Mouse (Mus musculus) induced T-regulatory cell, adult 2 months (primary cell): ENCODE data around the gene Irgc1.

Experiments used
- DNase-seq: peaks from one replicate; pipeline ENCODE4 v3.0.0-alpha.2; 2012; ENCODE audit warnings: low read depth

Irgc1 gene

DNA sequence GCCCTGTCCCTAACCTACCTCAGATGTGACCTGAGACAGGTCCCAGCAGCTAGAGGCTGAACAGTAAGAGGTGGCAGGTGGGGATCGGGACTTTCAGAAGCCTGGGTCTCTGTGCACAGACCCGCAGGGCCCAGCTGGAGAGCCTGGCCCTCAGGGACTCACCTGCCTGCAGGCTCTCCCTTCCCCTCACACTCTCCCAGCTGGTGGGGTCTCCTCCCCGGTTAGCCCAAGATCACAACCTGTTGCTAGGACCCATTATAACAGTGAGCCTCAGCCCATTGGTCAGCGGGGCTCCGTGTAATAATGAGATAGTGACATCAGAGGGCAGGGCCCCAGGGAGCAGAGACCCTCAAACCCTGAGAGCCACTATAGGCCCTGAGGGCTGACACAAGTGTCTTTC is 16.8 kb downstream of the Irgc1 start:
- no peak for DNase-seq

DNA sequence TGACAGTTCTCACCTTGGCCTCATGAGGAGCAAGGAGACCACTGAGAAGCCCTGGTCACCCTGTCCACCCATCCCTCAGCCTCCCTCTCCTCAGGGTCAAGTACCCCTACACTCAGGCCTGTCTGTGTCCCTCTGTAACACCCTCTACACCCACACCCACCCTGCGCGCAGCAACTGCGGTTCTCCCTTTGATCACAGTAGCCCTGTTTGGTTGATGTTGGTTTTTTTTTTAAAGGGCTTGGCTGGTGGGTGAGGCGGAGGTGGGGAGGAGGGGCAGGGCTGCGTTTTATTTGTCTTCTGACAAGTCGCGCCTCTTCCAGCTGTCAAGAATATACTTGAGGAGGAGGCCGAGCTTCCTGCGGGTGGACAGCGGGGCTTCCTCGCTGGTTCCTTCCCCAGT is 20.4 kb downstream of the Irgc1 start:
- DNase-seq = peak; percentile 39

DNA sequence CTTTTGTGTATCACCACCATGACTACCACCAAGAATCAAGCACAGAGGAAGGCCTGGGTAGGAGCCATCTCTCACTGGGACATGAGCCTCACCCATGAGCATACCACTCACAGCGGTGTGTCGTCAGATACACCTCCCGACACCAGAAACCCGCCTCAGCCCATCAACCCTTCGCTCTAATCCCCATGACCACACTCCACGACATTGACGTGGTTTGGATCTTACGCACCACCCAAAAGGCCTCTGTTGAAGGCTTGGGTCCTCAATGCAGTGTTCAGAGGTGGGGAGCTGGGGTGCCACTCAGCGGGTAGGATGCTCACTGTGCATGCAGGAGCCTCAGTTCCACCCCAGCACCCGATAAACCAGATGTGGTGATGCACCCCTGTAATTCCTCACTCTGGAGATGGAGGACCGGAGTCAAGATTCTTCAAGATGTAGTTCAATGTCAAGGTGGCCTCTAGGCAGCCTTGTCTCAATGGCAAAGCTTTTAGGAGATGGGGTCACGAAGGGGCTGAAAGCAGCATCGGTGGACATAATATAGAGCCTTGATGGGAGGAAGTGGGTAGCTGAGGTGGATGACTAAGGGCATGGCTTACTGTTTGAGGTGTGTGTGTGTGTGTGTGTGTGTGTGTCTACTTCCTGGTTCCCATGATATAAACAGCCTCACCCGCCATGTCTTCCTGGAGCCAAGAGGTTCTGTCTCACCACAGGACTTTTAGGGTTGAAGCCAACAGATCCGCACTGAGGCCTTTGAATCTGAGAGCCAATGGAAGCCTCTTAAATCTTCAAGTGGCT is 21.3 kb downstream of the Irgc1 start:
- DNase-seq = peak; percentile 59

DNA sequence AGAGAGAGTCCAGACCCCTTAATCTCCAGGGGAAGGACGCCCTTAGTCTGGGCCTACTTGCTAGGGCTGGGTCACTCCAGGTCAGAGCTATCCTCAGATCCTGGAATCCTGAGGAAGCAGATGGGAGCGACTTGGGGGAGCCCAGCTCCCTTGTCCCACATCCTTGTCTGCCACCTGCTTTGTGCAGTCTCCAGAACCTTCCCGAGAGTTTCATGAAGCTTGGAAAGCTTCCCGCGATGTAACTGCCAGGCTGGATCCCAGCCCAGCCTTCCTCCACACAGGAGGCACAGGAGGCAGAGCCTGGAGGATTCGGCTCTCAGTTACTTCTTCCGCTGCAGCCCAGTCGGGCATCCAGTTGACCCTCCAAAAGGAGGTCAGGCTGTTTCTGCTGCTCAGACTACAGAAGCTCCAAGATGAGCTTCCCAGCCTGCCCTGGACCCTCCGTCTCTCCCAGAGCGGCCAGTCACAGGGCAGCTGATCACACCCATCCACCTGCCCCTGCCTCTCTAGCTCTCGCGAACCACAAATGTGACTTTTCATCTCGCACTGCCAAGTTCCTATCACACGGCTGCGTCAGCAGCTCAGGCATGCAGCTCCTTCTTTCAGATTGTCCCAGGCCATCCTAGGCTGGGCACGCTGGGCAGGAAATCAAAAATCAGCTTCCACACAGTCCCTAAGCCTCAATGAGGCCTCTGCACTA is 22.5 kb downstream of the Irgc1 start:
- no peak for DNase-seq

DNA sequence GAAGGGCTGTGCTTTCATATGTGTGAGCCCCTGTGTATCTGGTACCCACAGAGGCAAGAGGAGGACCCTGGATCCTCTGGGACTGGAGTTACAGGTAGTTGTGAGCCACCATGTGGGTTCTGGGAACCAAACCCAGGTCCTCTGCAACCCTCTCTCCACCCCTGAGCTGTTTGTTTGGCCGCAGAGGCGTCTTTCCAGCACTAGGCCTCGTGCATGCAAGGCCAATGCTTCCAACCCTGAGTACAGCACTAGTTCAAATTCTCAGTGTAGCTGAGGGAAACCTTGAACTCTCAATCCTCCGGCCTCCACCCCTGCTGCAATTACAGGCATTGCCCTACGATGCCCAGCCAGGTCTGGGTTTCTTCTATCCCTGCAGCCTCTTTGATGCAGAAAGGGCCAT is 23.4 kb downstream of the Irgc1 start:
- no peak for DNase-seq

DNA sequence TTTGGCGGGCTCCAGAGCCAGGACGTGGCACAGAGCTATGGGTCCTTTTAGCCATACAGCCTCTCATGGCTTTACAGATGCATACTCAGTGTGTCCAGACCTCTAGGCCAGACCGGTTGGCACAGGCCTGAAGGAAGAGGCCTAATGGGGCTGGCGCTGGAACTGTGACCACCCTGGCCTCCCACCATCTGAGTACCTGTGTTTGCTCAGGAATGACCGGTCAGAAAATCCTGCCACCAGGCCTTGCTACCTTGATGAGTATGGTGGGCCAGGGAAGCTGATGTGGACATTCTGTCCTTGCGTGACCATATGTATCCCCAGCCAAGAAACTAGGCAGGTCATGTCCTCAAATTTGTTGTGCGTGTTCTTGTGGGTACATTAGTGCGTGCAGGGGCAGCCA is 24.9 kb downstream of the Irgc1 start:
- no peak for DNase-seq

DNA sequence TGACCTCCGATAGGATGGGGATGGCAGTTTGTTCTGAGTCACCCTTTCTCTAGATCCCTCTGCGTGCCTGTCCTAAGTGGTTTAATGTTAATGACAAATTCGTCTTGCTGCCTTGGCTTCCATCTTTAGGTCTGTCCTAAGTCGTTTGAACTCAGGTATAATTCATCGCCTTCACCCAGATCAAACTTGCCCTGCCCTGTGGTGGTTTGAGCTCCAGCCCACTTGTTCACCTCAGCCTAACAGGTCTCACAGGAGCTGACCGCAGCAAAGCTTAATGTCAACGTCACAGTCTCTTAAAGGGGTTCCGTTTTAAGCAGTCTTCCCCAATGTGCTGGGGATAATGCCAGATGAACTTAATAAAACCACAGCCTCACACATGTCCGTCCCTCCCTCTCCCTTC is 26.2 kb downstream of the Irgc1 start:
- DNase-seq = no peak

DNA sequence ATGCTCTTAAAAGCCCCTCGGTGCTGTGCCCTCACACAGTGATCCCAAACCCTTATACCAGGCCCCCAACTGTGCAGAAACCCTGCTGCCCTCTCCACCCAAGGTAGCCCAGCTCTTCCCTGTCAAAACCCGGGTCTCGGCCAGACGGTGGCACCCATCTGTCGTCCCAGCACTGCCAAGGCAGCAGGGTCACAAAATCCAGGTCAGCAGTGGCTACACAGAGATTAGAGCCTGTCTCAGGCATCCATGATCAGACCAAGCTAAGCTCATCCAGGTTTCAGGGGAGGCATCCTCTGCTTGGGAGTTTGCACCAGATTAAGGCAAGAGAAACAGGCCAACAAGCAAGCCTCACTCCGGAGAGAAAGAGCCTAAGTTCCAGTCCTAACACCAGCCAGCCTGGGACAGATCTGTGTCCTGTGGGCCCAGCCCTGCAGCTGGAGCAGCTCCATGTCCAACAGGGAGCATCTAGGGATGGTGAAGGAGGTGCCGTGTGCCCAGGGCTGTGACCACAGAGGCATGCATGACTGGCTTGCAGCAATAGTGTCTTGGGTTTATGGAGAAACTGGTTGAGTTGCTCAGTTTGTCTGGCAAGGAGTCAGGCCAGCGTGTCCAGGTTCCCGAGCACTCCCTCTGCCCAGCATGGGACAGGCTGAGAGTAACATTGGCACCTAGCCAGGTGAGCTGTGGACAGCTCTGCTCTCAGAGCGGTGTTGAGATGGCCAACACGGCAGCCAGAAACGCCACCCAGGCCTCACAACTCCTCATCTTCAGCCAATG is 28.0 kb downstream of the Irgc1 start:
- DNase-seq = no peak

DNA sequence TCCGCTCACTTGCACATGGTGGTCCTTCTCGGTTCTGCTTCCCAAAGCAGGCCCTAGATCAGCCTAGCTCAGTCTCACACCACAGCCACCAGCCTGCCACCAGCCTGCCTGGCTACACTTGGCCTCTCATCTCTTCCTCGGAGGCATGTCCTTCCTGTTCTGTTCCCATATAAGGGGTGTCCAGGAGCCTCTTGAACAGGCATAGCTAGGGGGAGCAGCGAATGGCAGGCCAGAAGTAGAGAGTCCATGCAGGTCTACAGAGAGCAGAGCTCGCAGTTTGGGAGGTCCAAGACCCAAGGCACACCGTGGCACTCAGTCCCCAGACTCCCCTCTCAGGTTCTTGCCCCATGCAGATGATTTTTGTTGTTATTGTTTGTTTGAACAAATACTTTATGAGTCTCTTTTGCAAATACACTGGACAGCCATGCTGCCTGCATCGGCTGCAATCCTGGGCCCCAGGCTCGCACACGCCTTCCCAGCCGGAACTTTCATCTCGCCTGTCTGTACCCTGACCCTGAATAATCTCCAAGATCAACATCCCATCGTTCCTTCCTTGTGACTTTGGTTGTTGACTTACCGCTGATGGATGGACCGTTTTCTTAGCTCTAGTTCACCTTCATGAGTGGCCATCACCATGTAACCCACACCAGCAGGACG is 28.9 kb downstream of the Irgc1 start:
- DNase-seq = no peak

DNA sequence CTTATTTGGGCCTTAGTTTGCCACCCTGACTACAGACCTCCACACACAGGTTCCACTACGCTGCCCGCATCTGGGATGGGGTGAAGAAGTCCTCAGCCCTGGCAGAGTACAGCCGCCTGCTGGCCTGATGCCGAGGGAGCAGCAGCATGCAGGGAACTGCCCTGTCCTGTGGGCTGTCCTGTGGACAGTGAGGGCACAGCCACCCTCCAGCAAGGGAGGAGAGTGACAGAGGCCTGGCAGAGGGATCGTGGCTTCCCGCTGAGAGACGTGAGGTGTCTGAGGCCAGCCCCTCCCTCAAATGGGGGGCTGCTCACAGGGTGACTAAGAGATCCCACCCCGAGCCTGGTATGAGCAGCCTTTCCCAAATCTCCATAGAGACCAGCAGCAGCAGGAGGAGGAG is 29.8 kb downstream of the Irgc1 start:
- no peak for DNase-seq

DNA sequence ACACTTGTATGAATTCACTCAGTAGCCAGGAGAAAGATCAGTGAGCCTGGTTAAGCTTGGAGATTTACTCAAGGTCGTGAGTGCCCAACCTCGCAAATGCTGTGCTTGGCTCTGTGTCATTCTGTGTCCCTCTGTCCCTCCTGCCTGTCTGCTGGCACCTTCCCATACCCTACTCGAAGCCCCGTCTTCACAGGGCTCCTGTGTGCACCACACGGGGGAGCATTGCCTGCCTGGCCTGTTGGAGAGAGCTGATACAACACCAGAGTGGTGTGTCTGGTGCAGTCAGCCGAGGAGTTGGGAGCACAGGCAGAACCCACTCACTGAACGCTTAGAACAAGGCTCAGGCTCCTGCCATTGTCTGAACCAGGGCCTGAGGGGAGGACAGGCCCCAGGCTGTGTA is 30.4 kb downstream of the Irgc1 start:
- no peak for DNase-seq

DNA sequence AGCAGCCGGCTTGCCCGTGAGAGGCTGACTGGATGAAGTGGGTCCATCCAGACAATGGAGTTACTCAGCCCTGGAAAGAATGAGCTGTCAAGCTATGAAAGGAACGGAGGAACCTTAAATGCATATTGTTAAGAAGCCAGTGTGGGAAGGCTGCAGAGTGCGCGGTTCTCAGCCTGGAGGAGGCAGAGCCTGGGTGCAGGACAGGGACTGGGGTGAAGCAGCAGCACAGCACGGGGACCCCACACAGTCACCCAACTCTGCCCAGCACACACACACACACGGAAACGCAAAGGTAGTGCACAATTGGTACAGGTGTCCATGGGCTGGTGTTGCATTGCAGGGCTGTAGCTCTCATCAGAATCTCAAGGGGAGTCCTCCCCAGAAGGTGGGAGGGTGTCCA is 32.5 kb downstream of the Irgc1 start:
- DNase-seq = no peak

DNA sequence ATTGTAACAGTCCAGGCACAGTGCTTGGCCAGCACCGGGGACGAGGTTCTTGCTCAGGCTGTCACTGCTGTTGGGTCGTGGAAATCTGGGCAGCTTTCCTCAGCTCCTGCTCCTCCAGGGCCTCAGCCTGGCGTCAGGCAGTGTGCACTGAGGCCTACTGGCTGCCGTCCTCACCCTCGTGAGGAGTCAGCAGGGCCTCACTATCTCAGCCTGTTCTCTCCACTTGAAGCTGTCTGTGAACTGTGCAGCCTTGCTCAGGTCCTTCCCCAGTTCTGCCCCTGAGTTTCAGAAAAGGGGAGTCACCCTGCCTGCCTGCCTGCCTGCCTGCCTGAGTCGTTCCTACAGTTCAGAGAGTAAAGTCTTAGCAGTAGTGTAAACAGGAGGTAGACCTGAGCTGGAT is 36.8 kb downstream of the Irgc1 start:
- DNase-seq = no peak

DNA sequence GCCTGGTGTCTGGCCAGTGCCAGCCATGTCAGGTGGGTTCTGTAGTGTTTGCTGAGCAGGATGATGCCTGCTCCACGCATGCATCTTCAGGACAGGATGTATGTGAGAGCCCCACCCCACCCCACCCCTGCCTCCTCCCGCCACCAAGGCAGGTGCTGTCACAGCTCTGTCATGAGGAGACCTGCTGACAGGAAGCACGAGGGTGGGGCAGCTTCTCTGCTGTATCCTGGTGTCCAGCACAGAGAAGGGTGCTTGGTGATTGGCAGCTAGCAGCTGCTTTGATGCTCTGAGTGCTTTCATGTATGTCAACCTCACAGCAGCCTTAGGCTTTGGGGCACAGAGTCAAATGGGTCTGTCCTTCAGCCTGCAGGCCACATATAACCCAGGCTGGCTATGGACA is 38.5 kb downstream of the Irgc1 start:
- peak; percentile 88 for DNase-seq

DNA sequence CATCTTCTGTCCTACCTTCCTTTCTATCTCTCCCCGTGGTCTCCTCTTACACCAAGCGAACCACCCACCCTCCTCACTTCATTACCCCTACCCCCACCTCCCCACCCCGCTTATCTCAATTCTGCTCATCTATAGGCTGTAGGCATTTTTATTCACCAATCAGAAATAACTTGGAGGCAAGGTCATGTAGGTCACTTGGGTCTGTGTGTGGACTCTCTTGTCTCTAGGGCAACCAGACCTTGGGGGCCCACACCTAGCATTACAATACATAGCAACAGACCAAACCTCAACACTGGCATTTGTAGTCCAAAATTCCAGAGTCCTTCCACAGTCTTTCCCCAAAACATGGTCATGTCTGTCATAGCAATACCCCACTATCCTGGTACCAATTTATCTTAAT is 41.3 kb downstream of the Irgc1 start:
- DNase-seq = no peak

DNA sequence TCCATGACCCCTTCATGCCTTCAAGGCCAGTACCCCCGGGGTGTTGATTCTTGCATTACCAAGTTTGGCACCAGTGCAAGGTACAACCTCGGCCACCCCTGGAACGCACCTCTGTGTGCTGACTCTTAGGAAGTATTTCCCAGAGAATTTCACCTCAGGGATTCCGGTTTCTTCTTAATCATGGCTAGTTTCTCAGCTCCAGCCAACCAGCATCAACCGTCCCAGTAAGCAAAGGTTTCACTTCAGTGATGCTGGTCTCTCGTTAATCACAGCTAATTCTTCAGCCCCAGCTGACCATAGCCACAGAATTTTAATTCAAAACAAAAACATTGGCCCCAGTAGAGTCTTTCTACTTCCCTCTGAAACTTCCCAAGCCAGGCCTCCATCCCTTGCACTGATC is 42.0 kb downstream of the Irgc1 start:
- no peak for DNase-seq

DNA sequence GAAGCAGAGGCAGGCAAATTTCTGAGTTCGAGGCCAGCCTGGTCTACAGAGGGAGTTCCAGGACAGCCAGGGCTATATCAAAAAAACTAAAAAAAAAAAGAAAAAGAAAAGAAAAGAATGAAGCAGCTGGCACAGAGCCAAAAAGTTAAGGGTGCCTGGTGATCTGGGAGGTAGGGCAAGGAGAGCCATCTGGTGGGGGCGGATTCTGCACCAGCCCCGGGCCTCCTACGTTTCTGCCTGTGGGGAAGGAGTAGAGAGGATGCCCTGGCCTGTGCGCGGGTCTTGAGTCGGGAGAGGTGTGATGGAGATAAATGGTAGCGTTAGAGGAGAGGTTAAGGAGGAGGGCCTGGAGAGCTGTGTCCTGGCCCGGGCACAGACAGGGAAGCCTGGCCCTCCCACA is 43.9 kb downstream of the Irgc1 start:
- no peak for DNase-seq

DNA sequence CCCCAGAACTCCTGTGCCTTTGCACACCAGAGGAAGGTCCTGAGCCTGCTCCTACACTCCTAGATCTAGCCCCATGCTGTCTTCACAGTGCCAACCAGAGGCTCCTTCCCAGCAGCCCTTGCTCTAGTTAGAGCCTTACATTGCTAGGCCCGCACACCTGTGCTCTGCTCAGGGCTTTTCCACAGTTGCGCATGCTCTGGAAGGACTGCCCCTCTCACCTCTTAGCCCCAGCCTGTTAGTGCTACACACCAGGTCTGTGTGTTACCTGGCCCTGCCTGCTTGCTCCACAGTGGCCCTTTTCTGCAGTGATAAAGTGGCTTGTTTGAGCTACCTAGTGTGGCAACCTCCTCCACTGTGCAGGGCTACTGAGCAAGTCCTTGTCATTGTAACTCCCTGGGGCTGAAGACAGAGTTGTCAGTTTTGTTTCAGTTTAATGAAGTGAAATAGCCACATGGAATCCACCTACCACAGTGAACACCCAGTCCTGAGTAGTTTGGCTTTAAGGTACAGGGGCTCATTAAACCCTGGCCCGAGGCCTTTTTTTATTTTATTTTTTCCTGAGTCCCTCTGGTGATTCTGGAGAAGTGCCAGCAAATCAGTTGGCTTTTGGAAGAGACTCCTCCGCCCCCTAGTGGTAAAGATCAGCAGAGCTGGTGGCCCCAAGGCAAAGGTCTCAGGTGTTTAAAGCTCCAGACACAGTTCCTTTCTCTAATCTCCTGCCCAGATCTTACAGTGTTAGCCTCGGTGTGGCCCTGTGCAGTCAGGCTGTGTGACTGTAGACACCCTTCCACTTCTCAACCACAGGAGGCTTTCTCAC is 45.4 kb downstream of the Irgc1 start:
- peak; percentile 90 for DNase-seq

DNA sequence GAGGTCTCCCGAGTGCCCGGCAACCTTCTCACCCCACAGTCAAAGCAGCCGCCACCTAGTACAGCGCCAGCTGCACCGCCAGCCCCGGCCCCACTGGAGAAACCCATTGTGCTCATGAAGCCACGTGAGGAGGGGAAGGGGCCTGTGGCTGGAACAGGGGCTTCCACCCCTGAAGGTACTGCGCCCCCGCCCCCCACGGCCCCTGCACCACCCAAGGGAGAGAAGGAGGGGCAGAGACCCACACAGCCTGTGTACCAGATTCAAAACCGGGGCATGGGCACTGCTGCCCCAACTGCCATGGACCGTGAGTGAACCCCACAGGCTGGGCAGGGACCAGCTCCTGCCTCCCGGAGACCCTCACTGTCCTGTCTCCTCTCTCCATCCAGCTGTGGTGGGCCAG is 46.4 kb downstream of the Irgc1 start:
- DNase-seq = no peak

DNA sequence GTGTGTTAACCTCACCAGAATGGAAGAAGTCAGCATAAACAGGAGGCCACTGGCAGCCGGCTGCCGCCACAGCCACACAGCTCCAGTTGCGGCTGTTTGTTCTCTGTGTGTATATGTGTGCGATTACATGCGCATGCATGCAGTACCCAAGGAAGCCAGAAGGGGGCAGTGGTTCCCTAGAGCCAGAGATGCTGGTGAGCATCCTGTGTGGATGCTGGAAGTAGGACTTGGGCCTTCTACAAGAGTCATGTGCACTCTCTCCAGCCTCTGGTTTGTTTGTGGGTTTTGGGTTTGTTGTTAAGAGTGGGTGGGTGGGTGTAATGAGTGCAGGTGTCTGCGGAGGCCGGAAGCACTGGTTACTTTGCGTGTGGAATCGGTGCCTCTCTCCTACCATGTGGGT is 49.2 kb downstream of the Irgc1 start:
- peak; percentile 60 for DNase-seq

DNA sequence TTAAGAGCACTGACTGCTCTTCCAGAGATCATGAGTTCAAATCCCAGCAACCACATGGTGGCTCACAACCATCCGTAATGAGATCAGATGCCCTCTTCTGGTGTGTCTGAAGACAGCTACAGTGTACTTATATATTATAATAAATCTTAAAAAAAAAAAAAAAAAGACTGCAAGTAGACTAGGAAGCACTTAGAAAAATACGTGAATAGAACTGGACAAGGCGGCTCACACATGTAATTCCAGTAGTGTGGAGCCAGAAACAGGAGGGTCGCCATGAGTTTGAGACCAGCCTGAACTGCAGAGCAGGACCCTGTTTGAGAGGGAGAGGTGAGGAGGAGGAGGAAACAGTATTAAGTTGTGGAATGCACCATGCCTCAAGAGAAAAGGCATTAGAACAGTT is 51.6 kb downstream of the Irgc1 start:
- peak; percentile 10 for DNase-seq

DNA sequence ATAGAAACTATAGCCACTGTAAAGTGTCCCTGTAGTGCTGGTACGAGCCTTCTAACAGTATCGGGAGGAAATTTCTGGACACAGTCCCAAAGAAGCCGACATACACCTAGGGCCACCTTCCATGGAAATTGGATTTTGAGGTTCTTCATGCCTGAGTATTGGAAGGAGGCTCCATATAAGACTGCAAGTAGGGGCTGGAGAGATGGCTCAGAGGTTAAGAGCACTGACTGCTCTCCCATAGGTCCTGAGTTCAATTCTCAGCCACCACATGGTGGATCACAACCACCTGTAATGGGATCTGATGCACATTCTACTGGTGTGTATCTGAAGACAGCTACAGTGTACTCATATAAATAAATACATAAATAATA is 52.0 kb downstream of the Irgc1 start:
- DNase-seq = no peak
